Mouse (Mus musculus): ENCODE measurements around the gene Minpp1. TPM values are rescaled to one million over a fixed set of nuclear protein-coding genes. Genes with fewer than 3 reads are reported as not detected.

Gene Minpp1
- polyA plus RNA-seq (2014; fragmentation: Illumina TruSeq; extraction: RNeasy Lipid Tissue Mini Kit (QIAGEN cat#74804); ENCODE audit: low replicate concordance) = 54.5 TPM

GRCm38 (mm10) chr19:32485681-32486105, at the start of gene Minpp1:
TSS of gene Minpp1 (plus strand) at chr19:32485769.

DNA sequence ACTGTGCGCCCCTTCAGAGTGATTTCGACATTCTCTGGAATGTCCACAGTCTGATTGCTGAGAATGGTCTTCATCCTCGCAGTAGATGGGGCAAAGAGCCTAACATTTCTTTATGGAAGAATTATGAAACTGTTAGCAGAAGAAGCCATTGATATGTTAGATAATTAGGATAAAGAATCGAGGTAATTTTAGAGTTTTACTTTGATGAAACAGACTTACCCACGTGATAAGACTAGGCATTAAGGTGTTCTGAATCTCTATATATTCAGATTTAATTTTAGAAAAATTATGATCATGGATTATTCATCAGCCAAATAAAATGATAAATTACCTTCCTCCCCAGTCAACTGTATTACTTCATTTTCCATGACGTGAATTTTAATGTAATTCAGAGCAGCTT, 19.1 kb upstream of the Minpp1 start, which contains the start of gene Rpl9-ps6:
Gene Rpl9-ps6 (minus strand): TSS at position 101 of the 400 bp plus-strand sequence.

Other genes with a start within 250 kb of the Minpp1 start
- 40.7 TPM for gene Sgms1, start 96.1 kb upstream of the Minpp1 start, polyA plus RNA-seq (2014; fragmentation: Illumina TruSeq; extraction: RNeasy Lipid Tissue Mini Kit (QIAGEN cat#74804); ENCODE audit: low replicate concordance)
- gene Rpl9-ps6, start 19.2 kb upstream of the Minpp1 start, polyA plus RNA-seq (2014; fragmentation: Illumina TruSeq; extraction: RNeasy Lipid Tissue Mini Kit (QIAGEN cat#74804); ENCODE audit: low replicate concordance) = 14.5 TPM
- 1,557 TPM for gene Papss2, start 110.0 kb downstream of the Minpp1 start, polyA plus RNA-seq (2014; fragmentation: Illumina TruSeq; extraction: RNeasy Lipid Tissue Mini Kit (QIAGEN cat#74804); ENCODE audit: low replicate concordance)

Measured in small intestine, adult 10 weeks (tissue).